Mouse (Mus musculus) embryonic facial prominence, embryonic 14.5 days (tissue): ENCODE data around the gene Pf4. TPM values are rescaled to one million over a fixed set of nuclear protein-coding genes. Genes with fewer than 3 reads are reported as not detected.

ENCODE experiments used
- ATAC-seq: fragments of 200-750 bp; cut with Nextera tagmentation; 2 replicates; pipeline ENCODE4 v1.8.0; 2017; ENCODE audit warnings: low read depth, moderate number of reproducible peaks, moderate TSS enrichment
- DNase-seq: peaks from one replicate; pipeline ENCODE4 v3.0.0-alpha.2; 2015; ENCODE audit warnings: low spot score
- H3K27ac ChIP-seq: fragments of 300-500 bp; sonication (generic); replicated peaks from 2 replicates; pipeline ENCODE4 v1.5.1; 2014; ENCODE audit warnings: low read depth, mild to moderate bottlenecking, low read length, moderate library complexity
- H3K27me3 ChIP-seq: fragments of 300-500 bp; sonication (generic); replicated peaks from 2 replicates; pipeline ENCODE4 v1.6.1; 2014; ENCODE audit warnings: low read length; ENCODE audit not compliant: control insufficient read depth, insufficient read depth
- H3K36me3 ChIP-seq: fragments of 300-500 bp; sonication (generic); 2 replicates; pipeline ENCODE4 v1.6.1; 2014; ENCODE audit warnings: low read length, mixed read lengths; ENCODE audit not compliant: control insufficient read depth, insufficient read depth
- H3K4me1 ChIP-seq: fragments of 300-500 bp; sonication (generic); 2 replicates; pipeline ENCODE4 v1.6.1; 2014; ENCODE audit warnings: antibody characterized with exemption, low read length; ENCODE audit not compliant: control insufficient read depth, insufficient read depth
- H3K4me2 ChIP-seq: fragments of 300-500 bp; sonication (generic); 2 replicates; pipeline ENCODE4 v1.6.1; 2014; ENCODE audit warnings: low read depth, mild to moderate bottlenecking, low read length, moderate library complexity, mixed read lengths
- H3K4me3 ChIP-seq: fragments of 300-500 bp; sonication (generic); 2 replicates; pipeline ENCODE4 v1.5.1; 2014; ENCODE audit warnings: low read depth, mild to moderate bottlenecking, low read length
- H3K9ac ChIP-seq: fragments of 300-500 bp; sonication (generic); 2 replicates; pipeline ENCODE4 v1.6.1; 2014; ENCODE audit warnings: low read depth, mild to moderate bottlenecking, low read length, moderate library complexity, mixed read lengths
- H3K9me3 ChIP-seq: fragments of 300-500 bp; sonication (generic); 2 replicates; pipeline ENCODE4 v1.6.1; 2016; ENCODE audit warnings: low read length; ENCODE audit not compliant: control insufficient read depth
- WGBS: fragments of 180-500 bp; shearing (Covaris S2); extraction: QIAGEN DNeasy Blood & Tissue Kit; methylation state at CpG from one replicate; pipeline ENCODE4 v1.1.7; 2014; 5-methylcytosine and 5-hydroxymethylcytosine counted together
- polyA plus RNA-seq: library from polyadenylated mRNA; unstranded; fragments of >200 nt; fragmentation: Nextera tagmentation; extraction: Ambion mirVana; gene quantifications from 2 replicates; pipeline ENCODE4 v1.2.1, GENCODE M21; 2014

The Pf4 gene
- 94.9 and 125 TPM in 2 replicates for polyA plus RNA-seq

DNA sequence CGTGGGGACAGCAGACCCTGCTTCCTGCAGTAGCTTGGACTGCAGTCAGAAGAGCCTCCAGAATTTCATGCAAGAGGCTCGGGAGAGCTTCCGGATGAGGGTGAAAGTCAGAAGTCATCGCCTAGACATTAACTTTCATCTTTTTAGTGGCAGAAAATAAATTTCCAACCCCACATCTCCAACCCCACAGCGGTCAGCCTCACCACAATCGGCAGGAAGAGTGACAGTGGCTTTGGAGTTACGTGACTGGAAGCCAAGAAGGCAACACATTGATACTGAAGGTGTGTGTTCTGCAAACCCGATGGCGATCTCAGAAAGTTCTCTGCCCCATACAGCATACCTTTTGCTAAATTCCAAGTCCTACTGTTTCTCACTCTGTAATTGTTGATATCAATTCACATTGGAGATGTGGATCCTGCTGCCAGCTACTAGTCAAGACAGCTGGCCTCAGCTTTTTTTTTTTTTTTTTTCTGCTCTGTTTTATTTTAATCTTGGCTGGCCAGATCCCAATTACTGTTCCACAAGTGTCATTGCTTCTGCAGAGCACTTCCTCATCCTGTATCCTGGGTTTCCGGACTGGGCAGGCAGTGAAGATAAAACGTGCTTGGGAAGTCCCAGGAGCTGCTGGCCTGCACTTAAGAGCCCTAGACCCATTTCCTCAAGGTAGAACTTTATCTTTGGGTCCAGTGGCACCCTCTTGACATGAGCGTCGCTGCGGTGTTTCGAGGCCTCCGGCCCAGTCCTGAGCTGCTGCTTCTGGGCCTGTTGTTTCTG is at the start of gene Pf4:
Gene Pf4 (plus strand): TSS at position 556 of the 774 bp plus-strand sequence.
- no peaks in the 10 kb centered on the region for H3K9me3 ChIP-seq
- H3K9ac ChIP-seq: no peak within 1 kb of the TSS
- H3K36me3 ChIP-seq: no peaks in the 10 kb centered on the region
- no peak for ATAC-seq
- no peak within 1 kb of the TSS; the same call in 1 of the 2 replicates for H3K27ac ChIP-seq
- no peaks in the 10 kb centered on the region; the same call in 1 of the 2 replicates for H3K4me1 ChIP-seq
- no peaks in the 10 kb centered on the region; the same call in 1 of the 2 replicates for H3K27me3 ChIP-seq
- no peak for DNase-seq
- no peak within 1 kb of the TSS for H3K4me3 ChIP-seq
- H3K4me2 ChIP-seq: no peak within 1 kb of the TSS
- 84% methylated on average over 16 of the region's 16 CpGs for WGBS

DNA sequence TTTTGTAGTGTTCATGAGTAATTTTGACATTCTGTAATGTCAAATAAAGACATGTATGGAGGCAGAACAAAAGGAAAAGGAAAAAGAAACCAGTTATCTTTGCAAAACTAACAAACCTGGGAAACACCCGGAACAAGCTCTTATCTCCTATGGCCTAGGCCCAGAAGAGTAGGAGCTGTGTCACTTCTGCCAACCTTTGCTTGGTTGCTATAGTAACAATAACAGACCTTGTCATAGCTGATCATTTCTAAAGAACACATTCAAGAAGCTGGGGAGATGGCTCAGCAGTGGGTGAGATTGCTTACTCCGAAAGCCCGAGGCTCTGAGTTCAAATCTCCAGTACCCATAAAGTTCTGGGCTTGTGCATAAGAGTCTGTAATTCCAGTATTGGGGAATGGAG is 49.6 kb upstream of the Pf4 start:
- Histone ChIP-seq H3K4me3 (no peak overlapping the region), H3K4me2 (no peak overlapping the region), H3K9me3 (0 out of 2 replicates have a peak, but pooled peaks cover 5% of the 10 kb centered on the region), H3K9ac (no peak overlapping the region), H3K4me1 (no peaks in the 10 kb centered on the region), H3K27ac (no peak overlapping the region), H3K36me3 (no peaks in the 10 kb centered on the region), H3K27me3 (no peaks in the 10 kb centered on the region)
- 96% methylated on average over 3 of the region's 3 CpGs for WGBS
- ATAC-seq (no peak), DNase-seq (no peak)

DNA sequence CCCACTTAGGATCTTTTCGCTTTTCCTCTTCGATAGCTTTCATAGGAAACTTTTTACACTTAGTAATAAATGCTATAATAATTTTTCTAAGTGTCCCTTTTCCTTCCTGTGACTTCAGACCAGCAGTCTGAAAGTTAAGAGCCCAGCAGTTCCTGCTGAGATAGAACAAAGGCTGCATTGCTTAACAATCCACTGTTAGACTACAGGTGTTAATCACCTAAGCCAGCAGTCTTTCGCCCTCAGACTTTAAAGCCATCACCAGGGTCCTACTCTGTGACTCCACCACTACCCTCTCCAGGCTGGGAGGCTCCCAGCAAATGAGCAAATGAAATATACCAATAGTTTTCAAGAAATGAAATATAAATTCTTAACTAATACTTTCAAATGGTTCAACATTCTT is 44.0 kb upstream of the Pf4 start:
- WGBS: 74% methylated on average over 3 of the region's 3 CpGs
- no peak for ATAC-seq
- Histone ChIP-seq H3K27me3 (no peaks in the 10 kb centered on the region), H3K4me1 (no peaks in the 10 kb centered on the region), H3K27ac (no peak overlapping the region), H3K9me3 (0 out of 2 replicates have a peak, but pooled peaks cover 5% of the 10 kb centered on the region), H3K36me3 (no peaks in the 10 kb centered on the region), H3K9ac (no peak overlapping the region), H3K4me2 (no peak overlapping the region), H3K4me3 (no peak overlapping the region)
- no peak for DNase-seq

DNA sequence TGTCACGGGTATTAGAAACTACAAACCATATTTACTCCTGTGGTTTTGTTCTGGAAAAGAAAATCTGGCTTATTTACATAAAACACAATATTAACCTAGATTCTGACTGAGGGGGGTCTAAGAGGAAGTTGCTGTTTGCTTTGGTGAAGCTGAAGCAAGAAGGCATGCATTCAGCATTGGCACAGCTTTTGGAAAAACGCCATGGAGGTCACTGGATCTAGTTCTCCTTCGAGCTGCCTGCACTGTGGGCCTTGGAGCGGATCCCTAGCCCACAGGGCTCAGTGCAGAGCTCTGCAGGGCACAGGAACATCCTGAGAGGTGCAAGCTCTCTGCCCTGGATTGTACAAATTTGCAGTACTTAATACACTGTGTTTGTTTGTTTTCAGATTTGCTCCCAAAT is 40.8 kb upstream of the Pf4 start:
- Histone ChIP-seq H3K9me3 (0 out of 2 replicates have a peak, but pooled peaks cover 5% of the 10 kb centered on the region), H3K27ac (0 out of 2 replicates have a peak overlapping the region, but pooled peaks have one; percentile 33), H3K27me3 (no peaks in the 10 kb centered on the region), H3K4me1 (no peaks in the 10 kb centered on the region), H3K9ac (no peak overlapping the region), H3K4me2 (no peak overlapping the region), H3K4me3 (no peak overlapping the region), H3K36me3 (no peaks in the 10 kb centered on the region)
- peak; percentile 30; the same call in 1 of the 2 replicates for ATAC-seq
- 47% methylated on average over 4 of the region's 4 CpGs for WGBS
- DNase-seq: peak; percentile 85

DNA sequence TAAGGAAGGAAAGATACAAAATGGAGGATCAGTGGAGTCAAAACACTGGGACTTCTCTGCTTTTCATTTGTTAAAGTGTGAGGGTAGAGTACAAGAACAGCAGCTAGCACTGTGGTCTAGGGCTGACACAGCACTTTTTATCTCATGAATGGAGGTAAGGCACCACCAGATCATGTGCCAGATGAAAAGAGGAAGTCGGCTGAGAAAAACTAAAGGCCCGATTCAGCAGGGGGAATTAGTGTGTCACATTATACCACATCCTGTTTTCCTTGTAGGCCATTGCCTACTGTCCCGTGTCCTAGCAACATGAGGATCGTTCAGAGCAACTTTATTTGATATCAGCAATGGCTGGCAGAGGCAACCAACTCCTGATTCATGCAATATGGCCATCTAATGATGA is 30.2 kb upstream of the Pf4 start:
- no peak overlapping the region for H3K9ac ChIP-seq
- 52% methylated on average over 4 of the region's 4 CpGs for WGBS
- no peaks in the 10 kb centered on the region for H3K36me3 ChIP-seq
- no peaks in the 10 kb centered on the region for H3K27me3 ChIP-seq
- no peak overlapping the region for H3K4me2 ChIP-seq
- H3K27ac ChIP-seq: no peak overlapping the region
- no peaks in the 10 kb centered on the region for H3K9me3 ChIP-seq
- ATAC-seq (no peak), DNase-seq (peak; percentile 15)
- no peak overlapping the region for H3K4me3 ChIP-seq
- no peaks in the 10 kb centered on the region for H3K4me1 ChIP-seq

DNA sequence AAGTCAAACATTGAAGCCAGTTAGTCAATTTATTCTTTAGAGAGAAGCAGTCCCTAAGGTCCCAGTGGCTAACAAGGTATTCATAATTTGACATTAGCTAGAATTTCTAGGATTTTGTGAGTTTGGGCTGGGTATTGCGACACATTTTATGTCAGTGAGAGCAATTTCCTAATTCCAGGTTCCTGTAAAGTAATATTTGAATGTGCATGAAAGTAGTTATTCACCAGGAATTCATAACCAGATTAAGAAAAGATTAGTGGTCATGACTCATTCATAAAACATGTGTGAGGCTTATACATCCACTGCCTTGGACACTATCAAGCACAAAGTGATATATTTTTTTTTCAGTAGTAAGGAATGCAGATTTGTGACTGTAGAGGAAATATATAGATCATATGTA is 18.3 kb upstream of the Pf4 start:
- no peak for ATAC-seq
- WGBS: 90% methylated on average over 1 of the region's 1 CpGs
- H3K4me3 ChIP-seq: no peak overlapping the region
- no peak overlapping the region for H3K27ac ChIP-seq
- DNase-seq: no peak
- H3K4me1 ChIP-seq: peaks cover 22% of the 10 kb centered on the region
- no peak overlapping the region for H3K9ac ChIP-seq
- no peaks in the 10 kb centered on the region for H3K36me3 ChIP-seq
- no peaks in the 10 kb centered on the region for H3K27me3 ChIP-seq
- no peaks in the 10 kb centered on the region for H3K9me3 ChIP-seq
- no peak overlapping the region for H3K4me2 ChIP-seq

DNA sequence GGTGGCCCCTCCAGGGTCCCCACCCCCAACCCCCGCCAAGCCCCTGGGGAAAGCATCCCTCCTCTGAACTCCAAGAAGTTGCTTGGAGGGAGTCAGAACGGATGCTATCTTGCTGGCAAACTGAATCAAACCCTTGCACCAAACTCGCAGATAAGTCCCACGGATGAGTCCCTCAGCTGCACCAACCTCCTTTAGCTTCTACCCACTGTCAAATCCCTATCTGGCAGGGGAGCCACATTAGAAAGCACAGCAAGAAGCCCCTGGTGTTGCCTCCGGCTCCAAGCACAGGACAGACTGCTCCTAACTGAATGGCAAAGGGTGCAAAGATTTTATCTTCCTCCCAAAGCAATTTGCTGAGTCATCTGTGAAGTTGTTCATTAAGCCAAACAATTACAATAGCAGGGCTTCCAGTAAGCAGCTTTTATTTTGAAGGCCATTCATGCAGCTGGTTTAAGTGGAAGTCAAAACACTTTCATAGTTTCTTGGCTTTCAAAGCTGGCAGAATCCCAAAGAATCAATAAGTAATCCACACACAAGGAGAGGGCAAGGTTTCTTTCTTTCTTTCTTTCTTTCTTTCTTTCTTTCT is 14.1 kb upstream of the Pf4 start:
- no peaks in the 10 kb centered on the region for H3K36me3 ChIP-seq
- DNase-seq (peak; percentile 84), ATAC-seq (no peak)
- peaks cover 7% of the 10 kb centered on the region for H3K27me3 ChIP-seq
- H3K4me3 ChIP-seq: no peak overlapping the region
- H3K4me1 ChIP-seq: peaks cover 29% of the 10 kb centered on the region
- H3K4me2 ChIP-seq: peak overlapping the region; percentile 13; the same call in 1 of the 2 replicates
- no peak overlapping the region; the same call in 1 of the 2 replicates for H3K27ac ChIP-seq
- WGBS: 32% methylated on average over 4 of the region's 5 CpGs
- H3K9me3 ChIP-seq: no peaks in the 10 kb centered on the region
- H3K9ac ChIP-seq: no peak overlapping the region

DNA sequence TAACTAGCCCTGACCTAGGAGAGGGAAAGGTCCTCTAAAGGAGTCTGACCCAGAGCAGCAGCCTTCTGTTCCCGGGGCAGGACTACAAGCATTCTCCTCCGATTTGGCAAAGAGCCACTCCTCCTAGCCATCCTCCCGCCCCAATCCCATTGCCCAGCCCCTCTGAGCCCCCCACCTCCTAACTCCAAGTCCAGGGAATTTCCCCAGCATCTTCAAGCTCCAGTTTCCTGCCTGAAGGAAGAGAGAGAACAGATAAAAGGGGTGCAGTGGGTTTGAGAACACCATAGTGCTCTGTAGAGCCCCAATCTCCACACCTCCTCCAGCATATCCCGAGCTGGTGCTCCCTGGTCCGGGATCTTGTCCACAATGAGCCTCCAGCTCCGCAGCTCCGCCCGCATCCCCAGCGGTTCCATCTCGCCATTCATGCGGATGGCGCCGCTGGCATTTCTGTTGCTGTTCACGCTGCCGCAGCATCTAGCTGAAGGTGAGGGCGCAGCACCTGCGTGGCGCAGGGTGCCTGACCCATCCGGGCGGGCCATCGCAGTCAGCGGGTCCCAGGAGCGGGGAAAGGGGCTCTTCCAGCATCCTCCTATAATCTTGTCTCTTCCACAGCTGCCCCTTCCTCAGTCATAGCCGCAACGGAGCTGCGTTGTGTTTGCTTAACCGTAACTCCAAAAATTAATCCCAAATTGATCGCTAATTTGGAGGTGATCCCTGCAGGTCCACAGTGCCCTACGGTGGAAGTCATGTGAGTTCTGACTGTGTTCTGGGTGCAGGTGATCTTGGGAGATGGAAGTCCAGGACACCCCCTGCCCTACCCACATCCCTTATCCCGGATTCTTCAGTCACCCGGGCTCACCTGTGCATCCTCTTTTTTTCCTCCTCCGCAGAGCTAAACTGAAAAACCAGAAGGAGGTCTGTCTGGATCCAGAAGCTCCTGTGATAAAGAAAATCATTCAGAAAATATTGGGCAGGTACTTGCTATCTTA is 12.9 kb upstream of the Pf4 start, which contains the start of gene Cxcl5:
Gene Cxcl5 (plus strand): TSS at position 284 of the 989 bp plus-strand sequence.
- H3K9ac ChIP-seq: peak within 1 kb of the TSS; percentile 49
- H3K27me3 ChIP-seq: peaks cover 7% of the 10 kb centered on the region
- peak within 1 kb of the TSS; percentile 36 for H3K4me3 ChIP-seq
- no peaks in the 10 kb centered on the region for H3K36me3 ChIP-seq
- ATAC-seq (no peak), DNase-seq (peak; percentile 52)
- peaks cover 34% of the 10 kb centered on the region for H3K4me1 ChIP-seq
- H3K4me2 ChIP-seq: peak within 1 kb of the TSS; percentile 58
- H3K9me3 ChIP-seq: no peaks in the 10 kb centered on the region
- WGBS: 4% methylated on average over 32 of the region's 32 CpGs
- H3K27ac ChIP-seq: no peak within 1 kb of the TSS
